Mouse (Mus musculus) spleen, embryonic (tissue): Measurements from ENCODE around the gene Ndrg3.
"Not testable (repeated sequence)": the region's sequence is repeated elsewhere in the genome, so short reads cannot be mapped to it uniquely, and the experiment has no call there.

Experiments used
- CTCF ChIA-PET: fragments of 350-600 bp; sonication (Branson Sonifier 250); formaldehyde crosslinking; loops from one replicate; lab custom pipeline; 2022; lab: Charles Lee

Ndrg3 gene

DNA sequence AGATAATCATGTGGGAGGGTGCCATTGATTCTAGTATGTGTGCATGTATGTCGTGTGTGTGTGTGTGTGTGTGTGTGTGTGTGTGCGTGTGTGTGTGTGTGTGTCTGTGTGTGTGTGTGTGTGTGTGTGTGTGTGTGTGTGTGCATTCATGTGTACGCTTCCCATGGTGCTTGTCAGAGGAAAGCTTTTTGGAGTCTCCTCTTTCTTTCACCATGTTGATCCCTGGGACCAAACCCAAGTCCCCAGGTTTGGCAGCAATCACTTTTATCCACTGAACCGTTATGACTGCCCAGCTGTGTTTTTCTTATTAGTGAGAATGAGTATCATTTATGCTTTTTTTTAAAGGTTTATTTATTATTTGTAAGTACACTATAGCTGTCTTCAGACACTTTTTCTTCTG, 89.4 kb downstream of the Ndrg3 start:
- CTCF ChIA-PET: not testable (repeated sequence)

GRCm38 (mm10) chr2:156901883-156902282, 90.0 kb downstream of the Ndrg3 start:
- CTCF ChIA-PET: no interaction called here

GRCm38 (mm10) chr2:156901344-156901743, 90.5 kb downstream of the Ndrg3 start:
- CTCF ChIA-PET: interaction anchor here (0.6 kb wide), 1 partner anchor 183 kb away, joined by 3 read pairs; no protein-coding TSS in a partner anchor

GRCm38 (mm10) chr2:156899184-156899583, 92.7 kb downstream of the Ndrg3 start:
- CTCF ChIA-PET: no interaction called here

- CTCF ChIA-PET: no interaction called here
These were observed 93.5 kb downstream of the Ndrg3 start for GRCm38 (mm10) chr2:156898374-156898773.

DNA sequence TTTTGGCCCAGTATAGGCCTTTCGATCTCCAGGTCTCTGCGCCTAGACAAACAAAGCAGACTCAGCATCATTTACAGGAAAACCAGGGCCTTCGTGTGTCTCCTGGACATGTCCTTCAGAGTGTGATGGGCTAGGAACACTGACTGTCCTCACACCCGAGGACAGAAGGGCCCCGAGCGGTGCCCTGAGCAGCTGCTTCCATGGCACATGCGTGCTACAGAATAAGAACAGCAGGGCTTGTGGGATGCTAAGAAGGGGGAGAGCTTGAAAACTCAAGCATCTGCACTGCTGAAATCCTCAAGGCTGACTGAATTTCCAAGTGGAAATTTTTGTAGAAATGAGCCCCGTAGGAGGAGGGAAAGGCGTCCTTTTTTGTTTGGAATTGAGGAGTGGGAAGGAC, 94.8 kb downstream of the Ndrg3 start:
- CTCF ChIA-PET: interaction anchor here (0.6 kb wide), 1 partner anchor 970 kb away, joined by 3 read pairs; no protein-coding TSS in a partner anchor

GRCm38 (mm10) chr2:156896384-156896914, 95.4 kb downstream of the Ndrg3 start:
- CTCF ChIA-PET: no interaction called here

- CTCF ChIA-PET: interaction anchor here (0.6 to 0.7 kb wide), 5 partner anchors 32 to 1969 kb away, joined by 3 to 11 read pairs (median 3); no protein-coding TSS in a partner anchor
These were observed 97.2 kb downstream of the Ndrg3 start for GRCm38 (mm10) chr2:156894496-156895265.

DNA sequence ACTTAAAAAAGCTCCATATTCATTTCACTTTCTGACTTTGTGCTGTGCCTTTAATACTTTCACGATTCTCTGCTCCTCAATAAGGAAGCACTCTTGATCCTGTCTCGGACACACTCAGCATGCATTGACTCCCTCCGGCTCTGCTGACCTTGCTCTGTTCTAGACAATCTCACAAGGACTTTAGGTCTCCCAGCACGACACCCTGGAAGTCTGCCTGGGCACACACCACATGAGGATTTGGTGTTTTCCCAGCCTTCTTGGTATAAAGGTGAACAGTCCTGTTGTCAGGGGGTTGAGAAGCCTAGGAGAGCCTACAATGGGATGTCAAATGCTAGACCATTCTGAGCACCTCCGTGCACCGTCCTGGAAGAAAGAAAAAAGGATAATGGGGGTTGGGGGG, 99.0 kb downstream of the Ndrg3 start:
- CTCF ChIA-PET: no interaction called here

GRCm38 (mm10) chr2:156892240-156892639, 99.6 kb downstream of the Ndrg3 start:
- CTCF ChIA-PET: no interaction called here

DNA sequence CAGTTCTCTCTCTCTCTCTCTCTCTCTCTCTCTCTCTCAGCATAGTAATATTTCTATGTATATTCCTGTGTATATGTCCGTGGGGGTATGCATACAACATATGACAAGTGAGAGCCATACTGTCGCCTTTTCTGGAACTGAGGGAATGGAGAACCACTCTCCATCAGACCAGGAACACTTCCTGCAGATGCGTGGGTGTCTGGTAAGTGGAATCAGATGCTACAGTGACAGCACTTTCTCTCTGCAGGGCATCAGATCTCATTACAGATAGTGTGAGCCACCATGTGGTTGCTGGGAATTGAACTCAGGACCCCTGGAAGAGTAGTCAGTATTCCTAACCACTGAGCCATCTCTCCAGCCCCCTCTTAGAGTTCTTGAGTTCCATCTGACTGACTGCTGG, 103.4 kb downstream of the Ndrg3 start:
- CTCF ChIA-PET: no interaction called here

GRCm38 (mm10) chr2:156887017-156887416, 104.8 kb downstream of the Ndrg3 start, which contains the start of gene Sla2:
Gene Sla2, minus strand, starts transcription at chr2:156887192.
- CTCF ChIA-PET: interaction anchor here (0.6 kb wide), 1 partner anchor 47 kb away, joined by 4 read pairs; no protein-coding TSS in a partner anchor

DNA sequence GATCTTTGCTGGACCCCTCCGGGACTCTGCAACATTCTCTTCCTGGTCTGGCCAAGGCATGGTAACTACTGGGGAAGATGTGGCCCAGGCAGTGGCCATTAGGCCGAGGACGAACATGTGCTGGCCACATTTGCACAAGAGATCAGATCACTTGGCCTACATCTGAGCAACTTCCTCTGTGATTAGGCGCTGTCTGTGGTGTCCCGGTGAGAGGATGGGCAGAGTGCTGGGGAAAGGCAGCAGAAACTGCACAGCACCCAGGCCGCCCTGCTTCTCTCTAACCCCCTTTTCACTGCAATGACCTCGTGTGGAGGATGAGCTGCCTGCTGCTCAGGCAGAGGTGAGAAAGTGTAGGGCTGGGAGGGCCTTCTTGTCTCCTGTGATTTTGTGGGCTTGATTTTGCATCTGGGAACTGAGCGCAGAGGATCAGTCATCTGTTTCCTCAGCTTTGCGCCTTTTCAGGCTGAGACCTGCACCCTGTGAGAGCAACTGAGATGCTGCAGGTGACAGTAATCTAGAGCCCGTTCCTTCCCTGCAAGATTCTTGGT, 105.7 kb downstream of the Ndrg3 start:
- CTCF ChIA-PET: no interaction called here

DNA sequence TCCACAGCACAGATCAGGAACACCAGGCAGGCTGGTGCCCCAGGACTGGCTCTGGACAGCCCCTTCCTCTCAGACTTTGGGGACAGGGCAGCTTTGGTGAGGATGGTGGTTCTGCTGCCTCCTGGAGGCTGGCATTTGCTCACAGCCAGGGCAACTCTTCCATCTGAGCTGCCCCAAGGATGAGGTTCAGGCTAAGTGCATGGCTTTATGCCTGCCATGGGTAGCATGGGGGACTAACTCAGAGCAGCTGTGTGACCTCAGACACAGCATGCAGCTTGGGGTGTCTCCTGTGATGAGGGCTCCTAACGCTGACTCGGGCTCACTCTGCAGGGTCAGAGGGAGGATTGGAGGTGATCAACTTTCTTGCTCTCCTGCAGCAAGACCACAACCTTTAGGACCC, 106.2 kb downstream of the Ndrg3 start:
- CTCF ChIA-PET: not testable (repeated sequence)

DNA sequence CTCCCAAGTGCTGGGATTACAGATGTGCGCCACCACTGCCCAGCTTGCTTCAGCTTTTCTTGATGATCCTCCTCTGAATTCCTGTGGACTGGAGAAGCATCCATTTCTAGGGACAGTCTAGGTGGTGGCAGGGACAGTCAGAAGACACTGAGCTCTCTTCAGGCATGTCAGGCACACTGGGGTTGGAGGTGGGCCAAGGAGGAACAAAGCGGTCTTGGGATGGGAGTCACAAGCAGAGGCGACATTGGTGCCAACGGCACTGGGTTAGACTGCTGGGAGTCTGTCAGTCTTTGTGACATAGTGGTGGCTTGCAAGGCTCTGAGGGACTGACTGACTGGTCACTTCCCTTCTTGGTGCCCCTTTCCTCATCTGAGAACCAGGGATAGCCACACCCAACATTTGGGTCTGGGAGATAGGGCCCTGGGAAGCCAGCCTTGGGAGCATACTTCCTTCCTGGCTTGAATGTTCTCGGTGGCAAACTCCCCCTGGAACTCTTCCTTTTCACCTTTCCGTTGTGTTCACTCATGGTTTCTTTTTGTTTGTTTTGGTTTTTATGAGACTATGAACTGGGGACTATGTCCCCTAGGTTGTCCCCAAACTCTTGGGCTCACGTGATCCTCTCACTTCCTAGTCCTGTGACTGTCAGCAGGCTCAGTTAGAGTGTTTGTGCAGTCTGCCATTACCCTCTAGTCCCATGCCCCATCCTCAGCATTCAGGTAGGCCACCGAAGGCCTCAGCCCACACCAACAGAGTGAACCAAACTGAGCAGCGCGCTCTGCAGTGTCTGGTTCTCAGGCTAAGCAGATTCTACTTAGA, 107.3 kb downstream of the Ndrg3 start:
- CTCF ChIA-PET: no interaction called here

DNA sequence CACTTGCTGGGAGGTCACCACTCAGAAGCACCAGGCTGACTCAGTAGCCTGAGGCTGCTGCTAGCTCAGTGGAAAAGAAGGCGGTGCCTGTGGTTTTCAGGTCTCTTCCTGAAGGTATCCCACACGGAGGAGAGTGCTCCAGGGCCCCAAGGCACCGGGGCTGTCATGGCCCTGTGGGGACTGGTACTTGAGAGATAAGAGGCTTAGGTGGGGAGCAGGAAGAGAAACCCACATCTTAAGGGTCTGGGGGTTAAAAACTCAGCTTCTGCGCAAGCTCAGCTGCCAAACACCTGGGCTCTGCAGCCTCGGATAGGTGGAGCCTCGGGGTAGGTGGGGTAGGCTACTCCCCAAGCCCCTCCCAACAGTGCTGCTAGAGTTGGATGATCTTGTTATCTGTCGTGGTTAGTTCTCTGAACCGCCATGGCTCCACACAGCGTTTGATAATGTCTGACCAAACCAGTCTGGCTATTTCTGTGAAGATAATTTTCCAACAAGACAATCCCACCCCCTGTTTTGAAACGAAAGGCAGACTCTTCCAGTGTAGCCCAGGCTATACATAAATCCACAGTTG, 109.3 kb downstream of the Ndrg3 start:
- CTCF ChIA-PET: no interaction called here

DNA sequence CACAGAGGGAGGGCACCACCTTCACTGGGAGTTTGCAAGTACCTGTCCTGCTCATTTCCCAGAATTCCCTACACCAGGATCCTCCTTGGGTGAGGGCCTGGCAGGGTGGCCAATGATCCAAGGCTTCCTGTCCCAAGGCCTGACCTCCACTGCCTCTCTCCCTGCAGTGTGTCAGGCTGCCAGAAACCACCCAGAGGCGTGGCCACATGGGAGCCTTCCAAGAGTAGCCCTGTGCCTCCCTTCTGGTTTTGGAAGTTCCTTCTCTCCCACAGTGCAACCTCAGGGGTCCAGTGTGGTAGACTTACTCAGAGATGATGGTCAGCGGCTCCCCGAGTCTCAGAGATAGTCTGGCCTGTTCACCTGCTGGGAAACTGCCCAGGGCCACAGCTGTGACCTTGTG, 112.3 kb downstream of the Ndrg3 start:
- CTCF ChIA-PET: no interaction called here

GRCm38 (mm10) chr2:156877726-156878125, 114.1 kb downstream of the Ndrg3 start:
- CTCF ChIA-PET: no interaction called here
